Mouse (Mus musculus): ENCODE results near the gene Ush2a. TPM values are rescaled to one million over a fixed set of nuclear protein-coding genes. Genes with fewer than 3 reads are reported as not detected.

Ush2a gene
- polyA plus RNA-seq, 1 experiment: 4.2 TPM

GRCm38 (mm10) chr1:188805852-188806251 is 544.0 kb downstream of the Ush2a start:
- no peak for TF ChIP-seq POLR2A (IDR thresholded peaks at IDR 0.05; ENCODE audit: control insufficient read depth, low read depth, low read length)
- TF ChIP-seq CTCF (IDR thresholded peaks at IDR 0.05; ENCODE audit: control insufficient read depth, insufficient read depth, insufficient replicate concordance, low read depth, low read length): no peak
- Histone ChIP-seq H3K36me3 (ENCODE audit: control insufficient read depth, insufficient read depth, low read length) (no peaks in the 10 kb centered on the region), H3K4me1 (ENCODE audit: control insufficient read depth, insufficient read depth, low read length) (peaks cover 3% of the 10 kb centered on the region), H3K27me3 (ENCODE audit: control insufficient read depth, insufficient read depth, low read length) (no peaks in the 10 kb centered on the region), H3K27ac (ENCODE audit: control insufficient read depth, insufficient read depth, low read depth, low read length) (no peak overlapping the region), H3K4me3 (ENCODE audit: control insufficient read depth, low read depth, low read length) (no peak overlapping the region)

- no peaks in the 10 kb centered on the region for H3K27me3 ChIP-seq (ENCODE audit: control insufficient read depth, insufficient read depth, low read length)
- peaks cover 3% of the 10 kb centered on the region for H3K4me1 ChIP-seq (ENCODE audit: control insufficient read depth, insufficient read depth, low read length)
- no peak overlapping the region for H3K4me3 ChIP-seq (ENCODE audit: control insufficient read depth, low read depth, low read length)
- no peak overlapping the region for H3K27ac ChIP-seq (ENCODE audit: control insufficient read depth, insufficient read depth, low read depth, low read length)
- TF ChIP-seq CTCF (IDR thresholded peaks at IDR 0.05; ENCODE audit: control insufficient read depth, insufficient read depth, insufficient replicate concordance, low read depth, low read length) (no peak), POLR2A (IDR thresholded peaks at IDR 0.05; ENCODE audit: control insufficient read depth, low read depth, low read length) (no peak)
- no peaks in the 10 kb centered on the region for H3K36me3 ChIP-seq (ENCODE audit: control insufficient read depth, insufficient read depth, low read length)
Measured at GRCm38 (mm10) chr1:188810631-188811030, 548.8 kb downstream of the Ush2a start.

- Histone ChIP-seq H3K27ac (ENCODE audit: control insufficient read depth, insufficient read depth, low read depth, low read length) (no peak overlapping the region), H3K4me1 (ENCODE audit: control insufficient read depth, insufficient read depth, low read length) (no peaks in the 10 kb centered on the region), H3K27me3 (ENCODE audit: control insufficient read depth, insufficient read depth, low read length) (no peaks in the 10 kb centered on the region), H3K36me3 (ENCODE audit: control insufficient read depth, insufficient read depth, low read length) (no peaks in the 10 kb centered on the region), H3K4me3 (ENCODE audit: control insufficient read depth, low read depth, low read length) (no peak overlapping the region)
- TF ChIP-seq CTCF (IDR thresholded peaks at IDR 0.05; ENCODE audit: control insufficient read depth, insufficient read depth, insufficient replicate concordance, low read depth, low read length) (no peak), POLR2A (IDR thresholded peaks at IDR 0.05; ENCODE audit: control insufficient read depth, low read depth, low read length) (no peak)
Measured at GRCm38 (mm10) chr1:188815072-188815471, 553.2 kb downstream of the Ush2a start.

- Histone ChIP-seq H3K4me1 (ENCODE audit: control insufficient read depth, insufficient read depth, low read length) (no peaks in the 10 kb centered on the region), H3K4me3 (ENCODE audit: control insufficient read depth, low read depth, low read length) (no peak overlapping the region), H3K27ac (ENCODE audit: control insufficient read depth, insufficient read depth, low read depth, low read length) (no peak overlapping the region), H3K36me3 (ENCODE audit: control insufficient read depth, insufficient read depth, low read length) (no peaks in the 10 kb centered on the region), H3K27me3 (ENCODE audit: control insufficient read depth, insufficient read depth, low read length) (no peaks in the 10 kb centered on the region)
- TF ChIP-seq CTCF (IDR thresholded peaks at IDR 0.05; ENCODE audit: control insufficient read depth, insufficient read depth, insufficient replicate concordance, low read depth, low read length): no peak
Measured at GRCm38 (mm10) chr1:188824195-188824594, 562.4 kb downstream of the Ush2a start.

GRCm38 (mm10) chr1:188824878-188825532 is 563.2 kb downstream of the Ush2a start:
- TF ChIP-seq POLR2A (IDR thresholded peaks at IDR 0.05; ENCODE audit: control insufficient read depth, low read depth, low read length): no peak
- no peak for TF ChIP-seq CTCF (IDR thresholded peaks at IDR 0.05; ENCODE audit: control insufficient read depth, insufficient read depth, insufficient replicate concordance, low read depth, low read length)
- Histone ChIP-seq H3K27ac (ENCODE audit: control insufficient read depth, insufficient read depth, low read depth, low read length) (no peak overlapping the region), H3K36me3 (ENCODE audit: control insufficient read depth, insufficient read depth, low read length) (no peaks in the 10 kb centered on the region), H3K4me1 (ENCODE audit: control insufficient read depth, insufficient read depth, low read length) (no peaks in the 10 kb centered on the region), H3K27me3 (ENCODE audit: control insufficient read depth, insufficient read depth, low read length) (no peaks in the 10 kb centered on the region), H3K4me3 (ENCODE audit: control insufficient read depth, low read depth, low read length) (no peak overlapping the region)

- Histone ChIP-seq H3K4me1 (ENCODE audit: control insufficient read depth, insufficient read depth, low read length) (no peaks in the 10 kb centered on the region), H3K36me3 (ENCODE audit: control insufficient read depth, insufficient read depth, low read length) (no peaks in the 10 kb centered on the region), H3K4me3 (ENCODE audit: control insufficient read depth, low read depth, low read length) (no peak overlapping the region), H3K27ac (ENCODE audit: control insufficient read depth, insufficient read depth, low read depth, low read length) (no peak overlapping the region), H3K27me3 (ENCODE audit: control insufficient read depth, insufficient read depth, low read length) (no peaks in the 10 kb centered on the region)
- TF ChIP-seq CTCF (IDR thresholded peaks at IDR 0.05; ENCODE audit: control insufficient read depth, insufficient read depth, insufficient replicate concordance, low read depth, low read length) (no peak), POLR2A (IDR thresholded peaks at IDR 0.05; ENCODE audit: control insufficient read depth, low read depth, low read length) (no peak)
Measured at GRCm38 (mm10) chr1:188830527-188831407, 568.9 kb downstream of the Ush2a start.

- Histone ChIP-seq H3K4me1 (ENCODE audit: control insufficient read depth, insufficient read depth, low read length) (no peaks in the 10 kb centered on the region), H3K27me3 (ENCODE audit: control insufficient read depth, insufficient read depth, low read length) (no peaks in the 10 kb centered on the region), H3K27ac (ENCODE audit: control insufficient read depth, insufficient read depth, low read depth, low read length) (no peak overlapping the region), H3K4me3 (ENCODE audit: control insufficient read depth, low read depth, low read length) (no peak overlapping the region), H3K36me3 (ENCODE audit: control insufficient read depth, insufficient read depth, low read length) (no peaks in the 10 kb centered on the region)
- no peak for TF ChIP-seq POLR2A (IDR thresholded peaks at IDR 0.05; ENCODE audit: control insufficient read depth, low read depth, low read length)
- no peak for TF ChIP-seq CTCF (IDR thresholded peaks at IDR 0.05; ENCODE audit: control insufficient read depth, insufficient read depth, insufficient replicate concordance, low read depth, low read length)
Measured at GRCm38 (mm10) chr1:188833906-188834305, 572.1 kb downstream of the Ush2a start.
